Mouse (Mus musculus) heart, adult 2 months (tissue): ENCODE data around the gene Anapc11. TPM values are rescaled to one million over a fixed set of nuclear protein-coding genes. Genes with fewer than 3 reads are reported as not detected.
A peak's percentile ranks its signal among the peaks of the same experiment; 100 is the strongest.

ENCODE experiments used
- DNase-seq, 2 experiments: peaks; one replicate each; pipeline ENCODE4 v3.0.0; 2021
- H3K27ac ChIP-seq: fragments of 200-600 bp; 2 replicates; pipeline ENCODE4 v1.8.1; 2022
- H3K27me3 ChIP-seq: fragments of 200-500 bp; 2 replicates; pipeline ENCODE4 v1.6.1; 2012; ENCODE audit warnings: mild to moderate bottlenecking, low read length, inconsistent platforms, mixed read lengths; ENCODE audit not compliant: control insufficient read depth, insufficient read depth
- H3K36me3 ChIP-seq: fragments of 200-500 bp; 2 replicates; pipeline ENCODE4 v1.6.1; 2012; ENCODE audit warnings: low read length, inconsistent platforms; ENCODE audit not compliant: control insufficient read depth, insufficient read depth
- H3K4me1 ChIP-seq: fragments of 200-500 bp; 2 replicates; pipeline ENCODE4 v1.6.1; 2011; ENCODE audit warnings: low read length; ENCODE audit not compliant: control insufficient read depth, insufficient read depth
- H3K4me3 ChIP-seq: fragments of 200-600 bp; 2 replicates; pipeline ENCODE4 v1.8.1; 2022
- H3K79me2 ChIP-seq: fragments of 200-500 bp; replicated peaks from 2 replicates; pipeline ENCODE4 v1.6.1; 2012; ENCODE audit warnings: mild to moderate bottlenecking, inconsistent platforms, low read length, moderate library complexity, mixed read lengths; ENCODE audit not compliant: control insufficient read depth, insufficient read depth
- H3K9ac ChIP-seq: fragments of 200-500 bp; 2 replicates; pipeline ENCODE4 v1.6.1; 2012; ENCODE audit warnings: low read depth, mild to moderate bottlenecking, control low read depth, inconsistent platforms, low read length, mixed read lengths
- CTCF ChIP-seq: fragments of 200-600 bp; IDR thresholded peaks from 2 replicates; pipeline ENCODE4 v1.8.1; 2022; ENCODE audit warnings: antibody characterized with exemption, mild to moderate bottlenecking, moderate library complexity
- EP300 ChIP-seq: fragments of 200-500 bp; IDR thresholded peaks from 2 replicates; pipeline ENCODE4 v1.6.1; 2011; ENCODE audit warnings: low read depth, low read length, control low read depth; ENCODE audit not compliant: insufficient read depth
- POLR2A ChIP-seq: fragments of 200-500 bp; IDR thresholded peaks from 2 replicates; pipeline ENCODE4 v1.6.1; 2011; ENCODE audit warnings: mild to moderate bottlenecking, low read depth, low read length, control low read depth; ENCODE audit not compliant: insufficient read depth
- whole genome bisulfite sequencing: fragments of 180-500 bp; shearing (Covaris S2); methylation state at CpG from one replicate; pipeline ENCODE4 v1.1.7; 2018; 5-methylcytosine and 5-hydroxymethylcytosine counted together
- intact Hi-C: fragments of 180-260 bp; cut with DNase I; formaldehyde crosslinking; loops from one replicate; pipeline ENCODE4 v1.15.1; 2025
- polyA plus RNA-seq: library from polyadenylated mRNA; depleted of rRNA; stranded (reverse); fragments of >200 nt; gene quantifications from 2 replicates; pipeline ENCODE4 v1.2.3, GENCODE M21; 2012
- total RNA-seq, 2 experiments: library from RNA; stranded (reverse); gene quantifications; 2 replicates each; pipeline ENCODE4 v1.2.3; 2021

Gene Anapc11
- total and polyA plus RNA-seq, 3 experiments = 79.9 to 105 (median 89.0) TPM

GRCm38 (mm10) chr11:120573585-120574277 lies 24.5 kb upstream of the Anapc11 start:
- H3K36me3 ChIP-seq = no peaks in the 10 kb centered on the region; the same call in 1 of the 2 replicates
- H3K27me3 ChIP-seq = no peaks in the 10 kb centered on the region
- peaks cover 6% of the 10 kb centered on the region for H3K4me1 ChIP-seq
- peak overlapping the region; percentile 81 for H3K9ac ChIP-seq
- 1% methylated on average over 23 of the region's 23 CpGs for WGBS
- no peak for TF ChIP-seq CTCF
- TF ChIP-seq EP300 = no peak; the same call in 1 of the 2 replicates
- TF ChIP-seq POLR2A = no peak
- peak overlapping the region; percentile 85 for H3K4me3 ChIP-seq
- peaks cover 1% of the 10 kb centered on the region; the same call in 1 of the 2 replicates for H3K79me2 ChIP-seq
- intact Hi-C loops = loop anchor here (1.0 kb wide), 1 partner anchor 8 kb away; the partner anchor contains the start of gene Arhgdia
- H3K27ac ChIP-seq = peak overlapping the region; percentile 98
- no peak for DNase-seq

DNA sequence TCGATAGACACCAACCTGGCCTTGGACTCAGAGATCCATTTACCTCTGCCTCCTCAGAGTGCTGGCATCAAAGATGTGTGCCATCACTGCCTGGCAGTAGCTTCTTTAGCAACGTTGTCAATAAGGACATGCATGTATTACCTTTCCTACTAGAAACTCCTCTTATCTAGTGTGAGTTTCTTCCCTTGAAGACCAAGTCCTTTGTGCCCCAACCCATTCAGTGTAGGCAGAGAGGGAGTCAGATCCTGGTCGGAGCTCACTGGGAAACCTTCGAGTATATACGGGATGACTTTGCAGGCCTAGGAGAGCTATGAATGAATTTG lies 24.0 kb upstream of the Anapc11 start:
- TF ChIP-seq CTCF (no peak), POLR2A (no peak), EP300 (no peak)
- H3K79me2 ChIP-seq = peaks cover 1% of the 10 kb centered on the region; the same call in 1 of the 2 replicates
- H3K36me3 ChIP-seq = no peaks in the 10 kb centered on the region; the same call in 1 of the 2 replicates
- H3K9ac ChIP-seq = 0 out of 2 replicates have a peak overlapping the region, but pooled peaks have one; percentile 19
- no peak for DNase-seq
- H3K27ac ChIP-seq = peak overlapping the region; percentile 98
- WGBS = 10% methylated on average over 5 of the region's 5 CpGs
- peak overlapping the region; percentile 85; the same call in 1 of the 2 replicates for H3K4me3 ChIP-seq
- intact Hi-C loops = no loop called here
- H3K27me3 ChIP-seq = no peaks in the 10 kb centered on the region
- peaks cover 6% of the 10 kb centered on the region for H3K4me1 ChIP-seq

DNA sequence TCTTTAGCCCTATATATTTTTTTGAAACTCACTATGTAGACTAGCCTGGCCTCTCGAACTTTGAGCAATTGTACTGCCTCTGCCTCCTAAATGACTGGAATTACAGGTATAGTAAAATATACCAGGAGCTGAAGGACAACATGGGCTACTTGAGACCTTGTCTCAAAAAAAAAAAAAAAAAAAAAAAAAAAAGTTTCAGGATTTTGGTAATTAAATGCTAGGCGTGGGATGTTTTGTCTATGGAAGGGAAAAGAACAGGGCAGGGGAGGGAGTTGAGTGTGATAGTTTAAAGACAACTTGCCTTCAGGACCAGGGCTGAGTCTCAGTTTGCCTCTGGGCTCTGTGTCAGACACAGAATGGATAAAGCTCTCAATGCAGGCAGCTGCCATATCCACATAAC lies 23.2 kb upstream of the Anapc11 start:
- DNase-seq = no peak
- WGBS = 82% methylated on average over 2 of the region's 2 CpGs
- H3K27ac ChIP-seq = no peak overlapping the region
- H3K36me3 ChIP-seq = peaks cover 6% of the 10 kb centered on the region
- peaks cover 9% of the 10 kb centered on the region for H3K4me1 ChIP-seq
- H3K9ac ChIP-seq = no peak overlapping the region
- TF ChIP-seq POLR2A = no peak
- no peak for TF ChIP-seq EP300
- TF ChIP-seq CTCF = no peak
- H3K27me3 ChIP-seq = no peaks in the 10 kb centered on the region
- H3K79me2 ChIP-seq = peaks cover 1% of the 10 kb centered on the region; the same call in 1 of the 2 replicates
- intact Hi-C loops = no loop called here
- H3K4me3 ChIP-seq = no peak overlapping the region

DNA sequence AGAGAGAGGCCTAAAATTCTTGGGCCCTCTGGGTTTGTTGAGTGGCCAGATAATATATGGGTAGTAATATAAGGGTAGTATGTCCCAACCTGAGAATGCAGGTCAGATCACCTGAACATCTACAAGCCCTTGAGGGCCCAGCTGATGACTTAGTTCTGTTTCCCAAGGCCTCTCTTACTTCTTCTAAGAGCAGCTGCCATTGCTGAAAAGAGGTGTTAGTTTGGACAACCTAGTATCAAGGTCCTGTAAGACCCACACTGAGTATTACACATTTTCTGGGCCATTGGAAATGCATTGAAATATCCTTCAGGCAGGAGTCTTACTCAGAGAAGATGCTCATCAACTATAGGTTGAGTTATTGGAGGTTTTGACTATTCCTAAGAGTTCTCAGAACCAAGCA lies 22.3 kb upstream of the Anapc11 start:
- H3K9ac ChIP-seq = no peak overlapping the region
- H3K79me2 ChIP-seq = peaks cover 7% of the 10 kb centered on the region; the same call in 1 of the 2 replicates
- no peak for DNase-seq
- H3K4me3 ChIP-seq = no peak overlapping the region
- peaks cover 13% of the 10 kb centered on the region for H3K4me1 ChIP-seq
- H3K27me3 ChIP-seq = no peaks in the 10 kb centered on the region
- H3K27ac ChIP-seq = no peak overlapping the region
- intact Hi-C loops = no loop called here
- TF ChIP-seq EP300 (no peak), POLR2A (no peak), CTCF (no peak)
- H3K36me3 ChIP-seq = peaks cover 6% of the 10 kb centered on the region

DNA sequence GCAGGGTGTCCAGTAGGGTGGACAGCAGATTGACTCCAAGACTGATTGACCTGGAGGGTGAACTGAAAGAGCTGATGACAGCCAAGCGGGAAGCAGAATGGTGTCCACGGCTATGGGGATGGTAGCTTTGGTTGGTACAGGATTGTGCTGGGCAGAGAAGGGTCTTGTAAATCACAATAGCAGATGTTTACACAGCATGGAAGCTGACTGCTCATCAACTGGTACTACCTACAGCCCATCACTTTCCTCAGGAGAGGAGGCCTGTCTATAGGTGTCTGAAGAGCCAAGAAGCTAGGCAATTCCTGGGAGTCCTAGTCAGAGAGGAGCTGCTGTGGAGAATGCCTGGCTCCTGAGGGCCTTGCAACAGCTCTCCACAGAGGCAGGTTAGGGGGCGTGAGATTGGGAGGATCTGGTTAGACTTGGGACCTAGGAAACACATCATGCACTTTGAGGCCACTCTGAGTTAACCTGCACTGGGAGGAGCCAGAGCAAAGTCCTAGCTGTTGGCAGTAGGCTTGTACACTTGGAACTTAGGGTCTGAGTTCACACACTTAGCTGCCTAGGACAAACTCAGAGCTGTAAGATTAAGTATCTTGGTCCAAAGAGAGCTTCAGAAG lies 21.7 kb upstream of the Anapc11 start:
- TF ChIP-seq EP300 (0 out of 2 replicates have a peak, but pooled peaks have one; percentile 8), CTCF (no peak), POLR2A (no peak; the same call in 1 of the 2 replicates)
- no peaks in the 10 kb centered on the region for H3K27me3 ChIP-seq
- peaks cover 7% of the 10 kb centered on the region for H3K79me2 ChIP-seq
- H3K4me3 ChIP-seq = no peak overlapping the region
- peaks cover 6% of the 10 kb centered on the region for H3K36me3 ChIP-seq
- 78% methylated on average over 3 of the region's 3 CpGs for WGBS
- intact Hi-C loops = no loop called here
- H3K4me1 ChIP-seq = peaks cover 11% of the 10 kb centered on the region
- DNase-seq = no peak
- no peak overlapping the region for H3K9ac ChIP-seq
- H3K27ac ChIP-seq = no peak overlapping the region
